Mouse (Mus musculus) forebrain, embryonic 12.5 days (tissue): Measurements from ENCODE around the gene Vps39. TPM values are rescaled to one million over a fixed set of nuclear protein-coding genes. Genes with fewer than 3 reads are reported as not detected.

ENCODE experiments used
- ATAC-seq: fragments of 200-750 bp; cut with Nextera tagmentation; 2 replicates; pipeline ENCODE4 v1.8.0; 2017; ENCODE audit warnings: moderate TSS enrichment; ENCODE audit not compliant: low FRiP score
- H3K27ac ChIP-seq: fragments of 300-500 bp; sonication (generic); 2 replicates; pipeline ENCODE4 v1.5.1; 2016; ENCODE audit warnings: mild to moderate bottlenecking
- H3K27me3 ChIP-seq: fragments of 300-500 bp; sonication (generic); 2 replicates; pipeline ENCODE4 v1.6.1; 2016; ENCODE audit warnings: mild to moderate bottlenecking
- H3K36me3 ChIP-seq: fragments of 300-500 bp; sonication (generic); replicated peaks from 2 replicates; pipeline ENCODE4 v1.6.1; 2016; ENCODE audit warnings: mild to moderate bottlenecking
- H3K4me1 ChIP-seq: fragments of 300-500 bp; sonication (generic); 2 replicates; pipeline ENCODE4 v1.6.1; 2016
- H3K4me2 ChIP-seq: fragments of 300-500 bp; sonication (generic); 2 replicates; pipeline ENCODE4 v1.6.1; 2016; ENCODE audit warnings: mild to moderate bottlenecking, moderate library complexity
- H3K4me3 ChIP-seq: fragments of 300-500 bp; sonication (generic); replicated peaks from 2 replicates; pipeline ENCODE4 v1.5.1; 2016; ENCODE audit warnings: mild to moderate bottlenecking
- H3K9ac ChIP-seq: fragments of 300-500 bp; sonication (generic); 2 replicates; pipeline ENCODE4 v1.6.1; 2016; ENCODE audit warnings: mild to moderate bottlenecking
- H3K9me3 ChIP-seq: fragments of 300-500 bp; sonication (generic); 2 replicates; pipeline ENCODE4 v1.6.1; 2016
- WGBS: fragments of 180-500 bp; shearing (Covaris S2); methylation state at CpG from one replicate; pipeline ENCODE4 v1.1.7; 2016; 5-methylcytosine and 5-hydroxymethylcytosine counted together
- polyA plus RNA-seq: library from polyadenylated mRNA; unstranded; fragments of >200 nt; fragmentation: Nextera tagmentation; extraction: Ambion mirVana; gene quantifications from 2 replicates; pipeline ENCODE4 v1.2.1, GENCODE M21; 2016

The Vps39 gene
- polyA plus RNA-seq, 1 experiment from 2014 or later = 39.6 TPM

DNA sequence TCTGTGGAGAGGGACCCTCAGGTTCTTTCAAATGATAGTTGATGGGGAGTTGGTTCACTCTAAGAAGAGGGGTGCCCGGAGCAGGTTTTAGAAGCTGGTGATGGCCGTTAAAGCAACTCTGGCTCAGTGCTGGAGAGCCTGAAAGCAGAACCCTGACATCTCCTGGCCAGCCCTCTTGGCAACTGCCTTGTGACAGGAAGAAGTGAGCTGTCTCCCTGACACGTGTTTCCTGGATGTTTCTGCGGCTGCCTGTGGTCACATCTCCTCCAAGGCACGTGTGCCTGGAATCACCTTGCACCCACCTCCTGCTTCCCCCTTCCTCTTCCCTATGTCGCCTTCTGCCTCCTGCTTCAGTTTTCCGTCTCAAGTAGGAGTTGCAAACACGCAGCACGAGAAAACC, 4.8 kb downstream of the Vps39 start:
- peaks cover 52% of the 10 kb centered on the region for H3K36me3 ChIP-seq
- 91% methylated on average over 9 of the region's 9 CpGs for WGBS
- ATAC-seq = no peak

DNA sequence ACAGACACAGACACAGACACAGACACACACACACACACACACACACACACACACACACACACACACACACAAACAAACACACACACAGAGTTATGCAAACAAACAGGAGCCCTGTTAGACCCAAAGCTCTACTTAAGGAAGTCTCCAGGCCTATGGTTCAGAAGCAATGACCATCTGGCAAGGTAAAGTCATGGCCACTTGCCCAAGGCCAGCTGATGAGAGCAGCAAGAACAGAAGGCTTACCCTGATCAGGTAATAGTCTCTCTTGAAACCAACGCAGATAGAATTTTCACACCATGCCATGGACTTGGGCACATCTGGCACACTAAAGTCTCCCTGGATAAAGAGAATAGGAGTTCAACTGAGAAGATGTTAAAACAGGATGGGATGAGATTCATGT, 11.2 kb downstream of the Vps39 start:
- Histone ChIP-seq H3K4me2 (no peak overlapping the region), H3K4me1 (no peaks in the 10 kb centered on the region), H3K9me3 (no peaks in the 10 kb centered on the region), H3K36me3 (peaks cover 90% of the 10 kb centered on the region), H3K27me3 (no peaks in the 10 kb centered on the region), H3K4me3 (no peak overlapping the region), H3K27ac (no peak overlapping the region), H3K9ac (no peak overlapping the region)
- no peak for ATAC-seq
- 92% methylated on average over 1 of the region's 1 CpGs for WGBS

More for the DNA sequence above, 4.8 kb downstream of the Vps39 start:
- no peaks in the 10 kb centered on the region for H3K27me3 ChIP-seq
- H3K27ac ChIP-seq = no peak overlapping the region
- no peaks in the 10 kb centered on the region for H3K9me3 ChIP-seq
- no peak overlapping the region for H3K4me3 ChIP-seq
- no peak overlapping the region for H3K4me2 ChIP-seq
- no peak overlapping the region for H3K9ac ChIP-seq
- H3K4me1 ChIP-seq = peaks cover 15% of the 10 kb centered on the region

DNA sequence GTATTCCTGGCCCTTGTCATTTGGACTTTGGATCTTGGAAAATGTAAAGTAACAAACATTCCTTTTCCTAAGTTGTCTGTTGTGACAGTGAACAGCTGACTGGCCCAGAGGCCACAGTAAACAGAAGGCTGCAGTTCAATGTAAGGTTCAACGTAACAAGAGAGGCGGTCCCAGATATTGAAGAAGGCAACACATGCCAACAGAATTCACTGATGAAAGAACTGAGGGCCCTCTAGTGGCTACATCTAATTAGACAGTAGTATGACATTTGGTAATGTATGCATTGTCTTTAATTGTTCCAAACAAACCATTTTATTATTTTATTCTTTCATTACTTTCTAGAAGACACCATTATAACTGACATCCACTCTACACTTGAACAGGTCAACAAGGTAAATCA, 15.1 kb downstream of the Vps39 start:
- ATAC-seq = no peak
- no peak overlapping the region for H3K9ac ChIP-seq
- H3K36me3 ChIP-seq = peaks cover 83% of the 10 kb centered on the region
- no peak overlapping the region for H3K4me3 ChIP-seq
- no peaks in the 10 kb centered on the region for H3K27me3 ChIP-seq
- no peak overlapping the region for H3K4me2 ChIP-seq
- no peak overlapping the region for H3K27ac ChIP-seq
- no peaks in the 10 kb centered on the region for H3K9me3 ChIP-seq
- H3K4me1 ChIP-seq = no peaks in the 10 kb centered on the region
- WGBS = 72% methylated on average over 2 of the region's 2 CpGs

DNA sequence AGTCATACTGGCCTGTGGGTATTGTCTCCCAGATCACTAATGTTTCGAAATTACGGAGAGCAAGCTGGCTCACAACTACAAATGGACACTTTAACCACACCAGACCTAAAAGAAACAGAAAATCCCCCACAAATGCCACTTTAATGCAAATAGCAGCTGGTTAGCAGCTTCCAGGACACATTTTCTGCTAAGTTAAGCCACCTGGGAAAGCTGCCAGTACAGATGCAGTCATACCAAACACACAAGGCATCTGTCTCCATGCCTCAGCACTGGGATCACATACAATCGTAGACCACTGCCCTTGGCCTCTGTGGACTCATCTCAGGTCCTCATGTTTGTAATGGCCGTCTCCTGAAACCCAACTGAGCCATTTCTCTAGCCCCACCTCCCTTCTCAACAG, 21.4 kb downstream of the Vps39 start:
- H3K27ac ChIP-seq = no peak overlapping the region
- peaks cover 80% of the 10 kb centered on the region for H3K36me3 ChIP-seq

DNA sequence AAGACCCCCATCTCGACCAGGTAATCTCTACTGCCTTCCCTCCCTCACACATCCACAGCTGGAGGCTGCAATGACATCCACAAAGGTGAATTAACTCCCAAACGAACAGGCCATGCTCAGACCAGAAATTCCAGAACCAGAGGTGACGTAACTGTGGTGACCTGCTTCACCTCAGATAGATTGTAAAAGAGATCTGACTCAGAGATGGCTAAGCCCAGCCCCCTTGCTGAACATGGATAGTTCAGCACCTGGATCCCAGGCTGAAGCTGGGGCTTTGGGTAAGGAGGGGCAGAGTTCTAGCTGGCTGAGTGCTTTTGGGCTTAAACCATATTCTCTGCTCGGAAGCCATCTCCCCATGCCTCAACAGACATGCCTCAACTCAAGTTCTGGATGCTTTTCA, 37.9 kb downstream of the Vps39 start:
- no peaks in the 10 kb centered on the region for H3K27me3 ChIP-seq
- no peak overlapping the region for H3K4me3 ChIP-seq
- WGBS = 79% methylated on average over 4 of the region's 4 CpGs
- ATAC-seq = no peak
- H3K36me3 ChIP-seq = peaks cover 42% of the 10 kb centered on the region
- H3K4me1 ChIP-seq = no peaks in the 10 kb centered on the region
- no peaks in the 10 kb centered on the region for H3K9me3 ChIP-seq
- H3K27ac ChIP-seq = no peak overlapping the region
- no peak overlapping the region for H3K4me2 ChIP-seq
- no peak overlapping the region for H3K9ac ChIP-seq

More for the DNA sequence above, 21.4 kb downstream of the Vps39 start:
- no peak overlapping the region for H3K4me2 ChIP-seq
- ATAC-seq = no peak
- 94% methylated on average over 4 of the region's 4 CpGs for WGBS
- H3K27me3 ChIP-seq = no peaks in the 10 kb centered on the region
- H3K9me3 ChIP-seq = no peaks in the 10 kb centered on the region
- no peak overlapping the region for H3K4me3 ChIP-seq
- no peaks in the 10 kb centered on the region for H3K4me1 ChIP-seq
- H3K9ac ChIP-seq = no peak overlapping the region

DNA sequence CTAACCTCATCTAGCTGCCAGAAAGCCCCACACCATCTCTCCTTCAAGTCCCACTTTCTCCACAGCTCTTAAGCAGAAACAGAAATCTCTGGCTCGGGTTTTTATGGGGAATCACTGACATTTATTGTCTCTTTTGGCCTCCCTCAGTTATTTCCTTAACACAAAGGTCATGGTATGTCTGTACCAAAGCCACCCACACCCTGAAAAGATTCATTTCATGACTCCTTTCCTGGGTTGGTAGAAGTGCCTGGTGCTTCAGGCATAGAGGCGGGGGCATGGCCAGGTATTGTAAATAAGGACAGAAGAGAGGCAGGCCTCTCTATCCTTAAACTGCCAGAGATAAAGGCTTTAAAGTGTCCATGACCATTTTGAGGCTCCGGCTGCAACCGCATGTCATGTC, 38.5 kb downstream of the Vps39 start:
- Histone ChIP-seq H3K27me3 (no peaks in the 10 kb centered on the region), H3K9ac (no peak overlapping the region), H3K27ac (no peak overlapping the region), H3K4me3 (no peak overlapping the region), H3K4me2 (no peak overlapping the region), H3K4me1 (no peaks in the 10 kb centered on the region), H3K9me3 (no peaks in the 10 kb centered on the region), H3K36me3 (peaks cover 38% of the 10 kb centered on the region)
- WGBS = 89% methylated on average over 4 of the region's 4 CpGs
- no peak for ATAC-seq

DNA sequence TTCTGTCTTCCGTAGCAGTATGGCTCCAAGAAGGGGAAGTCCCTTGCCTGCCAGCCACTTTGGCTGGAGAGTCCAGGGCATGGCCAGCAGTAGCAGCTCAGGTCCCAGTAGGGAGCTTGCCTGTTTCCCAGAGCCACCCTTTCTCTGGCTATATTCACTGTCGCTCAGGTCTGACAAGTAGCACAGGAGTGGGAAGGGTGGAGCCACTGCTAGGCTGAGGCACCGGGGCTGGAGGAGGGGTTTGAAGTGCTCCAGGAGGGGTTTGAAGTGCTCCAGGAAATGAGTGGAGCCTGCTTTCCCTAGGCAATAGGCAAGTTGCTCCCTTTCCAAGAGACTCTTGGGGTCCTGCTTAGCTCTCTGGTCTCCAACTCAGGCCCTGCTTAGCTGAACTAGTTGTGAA, 39.0 kb downstream of the Vps39 start, which contains the start of gene Pla2g4f:
Gene Pla2g4f, minus strand, starts transcription at position 190 of the 400 bp plus-strand sequence.
- H3K36me3 ChIP-seq = peaks cover 33% of the 10 kb centered on the region
- H3K4me2 ChIP-seq = no peak within 1 kb of the TSS
- H3K27me3 ChIP-seq = no peaks in the 10 kb centered on the region
- H3K9me3 ChIP-seq = no peaks in the 10 kb centered on the region
- ATAC-seq = no peak
- H3K9ac ChIP-seq = no peak within 1 kb of the TSS
- H3K27ac ChIP-seq = no peak within 1 kb of the TSS
- no peak within 1 kb of the TSS for H3K4me3 ChIP-seq
- H3K4me1 ChIP-seq = no peaks in the 10 kb centered on the region
- 66% methylated on average over 3 of the region's 3 CpGs for WGBS

DNA sequence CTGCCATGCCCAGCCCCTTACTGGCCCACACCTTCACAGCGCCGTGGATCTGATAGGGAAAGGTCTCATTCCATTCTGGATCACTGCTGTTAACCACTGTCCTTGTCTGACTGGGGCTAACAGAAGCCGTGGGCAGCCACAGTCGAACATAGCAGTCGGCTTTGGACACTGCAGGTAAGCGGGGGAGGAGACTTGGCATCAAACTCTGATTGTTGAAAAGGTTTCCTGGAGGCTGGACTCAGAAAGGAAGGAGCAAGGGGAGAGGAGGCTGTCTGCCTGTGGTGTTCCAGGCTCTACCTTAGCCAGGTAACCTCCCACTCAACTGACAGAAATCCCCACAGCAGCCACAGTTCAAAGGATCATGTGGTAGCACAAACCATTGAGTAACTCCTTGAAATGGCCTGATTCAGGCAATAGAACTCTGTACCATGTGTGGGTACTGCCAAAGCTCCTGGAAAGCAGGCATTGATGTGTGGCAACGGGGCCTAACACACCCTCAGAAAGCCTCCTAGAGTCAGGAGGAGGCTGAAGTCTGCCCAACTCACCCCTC, 40.6 kb downstream of the Vps39 start:
- Histone ChIP-seq H3K27me3 (no peaks in the 10 kb centered on the region), H3K36me3 (peaks cover 17% of the 10 kb centered on the region), H3K4me2 (no peak overlapping the region), H3K4me1 (no peaks in the 10 kb centered on the region), H3K9ac (no peak overlapping the region), H3K9me3 (no peaks in the 10 kb centered on the region), H3K4me3 (no peak overlapping the region), H3K27ac (no peak overlapping the region)
- ATAC-seq = no peak
- 87% methylated on average over 7 of the region's 7 CpGs for WGBS

DNA sequence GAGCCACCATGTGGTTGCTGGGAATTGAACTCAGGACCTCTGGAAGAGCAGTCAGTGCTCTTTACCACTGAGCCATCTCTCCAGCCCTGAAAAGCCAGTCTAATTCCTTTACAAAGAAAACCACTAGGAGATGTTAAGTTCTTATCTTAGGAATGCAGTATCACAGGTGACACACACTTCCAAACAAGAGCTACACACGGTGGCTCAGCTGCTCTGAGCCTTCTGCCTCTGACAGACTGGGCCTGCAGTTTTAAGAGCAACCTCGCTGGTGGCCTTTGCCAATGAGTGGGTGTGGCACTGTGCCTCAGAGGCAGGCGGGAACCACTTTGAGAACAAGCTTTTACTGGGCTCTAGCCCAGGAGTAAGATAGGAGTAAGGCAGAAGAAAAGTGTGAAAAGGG, 48.8 kb downstream of the Vps39 start:
- H3K36me3 ChIP-seq = no peaks in the 10 kb centered on the region
- ATAC-seq = no peak
- 36% methylated on average over 3 of the region's 3 CpGs for WGBS
- no peak overlapping the region for H3K27ac ChIP-seq
- no peak overlapping the region for H3K9ac ChIP-seq
- H3K4me2 ChIP-seq = no peak overlapping the region
- H3K9me3 ChIP-seq = no peaks in the 10 kb centered on the region
- no peaks in the 10 kb centered on the region for H3K4me1 ChIP-seq
- H3K4me3 ChIP-seq = no peak overlapping the region
- H3K27me3 ChIP-seq = no peaks in the 10 kb centered on the region; the same call in 1 of the 2 replicates

DNA sequence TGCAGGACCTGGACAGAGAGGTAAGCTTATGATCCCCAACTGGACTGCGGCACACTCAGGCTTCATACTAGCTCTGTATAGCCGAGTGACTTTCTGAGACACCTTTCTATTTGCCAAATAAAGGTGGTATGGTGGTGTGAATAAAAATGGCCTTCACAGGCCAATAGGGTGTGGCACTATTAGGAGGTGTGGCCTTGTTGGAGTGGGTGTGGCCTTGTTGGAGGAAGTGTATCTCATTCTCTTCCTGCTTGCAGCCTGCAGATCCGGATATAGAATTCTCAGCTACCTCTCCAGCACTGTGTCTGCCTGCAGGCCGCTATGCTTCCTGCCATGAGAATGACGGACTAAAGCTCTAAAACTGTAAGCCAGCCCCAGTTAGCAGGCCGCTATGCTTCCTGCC, 51.9 kb downstream of the Vps39 start:
- H3K27ac ChIP-seq = no peak overlapping the region
- no peaks in the 10 kb centered on the region for H3K9me3 ChIP-seq
- no peak overlapping the region for H3K4me3 ChIP-seq
- H3K9ac ChIP-seq = no peak overlapping the region
- H3K36me3 ChIP-seq = no peaks in the 10 kb centered on the region
- no peak for ATAC-seq
- H3K27me3 ChIP-seq = no peaks in the 10 kb centered on the region; the same call in 1 of the 2 replicates
- 97% methylated on average over 6 of the region's 6 CpGs for WGBS
- no peak overlapping the region for H3K4me2 ChIP-seq
- no peaks in the 10 kb centered on the region for H3K4me1 ChIP-seq

DNA sequence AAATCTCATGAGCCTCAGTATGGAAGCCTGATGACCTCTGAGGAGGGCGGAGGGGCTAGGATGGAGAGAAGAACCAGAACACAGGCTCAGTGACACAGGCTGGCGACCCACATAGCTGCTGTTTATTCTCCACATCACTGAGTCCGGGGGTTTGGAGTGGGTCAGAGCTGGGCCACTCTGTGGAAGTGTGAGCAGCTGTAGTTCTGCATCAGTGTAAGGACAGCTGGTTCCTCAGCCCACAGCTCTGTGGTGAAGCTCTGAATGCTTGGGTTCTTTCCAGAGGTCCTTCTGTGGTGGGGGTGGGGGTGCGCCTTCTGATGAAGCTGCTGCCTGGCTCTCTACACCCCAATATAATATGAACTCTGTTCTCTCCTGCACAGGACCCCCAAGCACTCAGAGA, 53.1 kb downstream of the Vps39 start:
- no peak for ATAC-seq
- H3K36me3 ChIP-seq = no peaks in the 10 kb centered on the region
- no peaks in the 10 kb centered on the region; the same call in 1 of the 2 replicates for H3K27me3 ChIP-seq
- WGBS = 90% methylated on average over 4 of the region's 4 CpGs
- no peak overlapping the region for H3K9ac ChIP-seq
- H3K4me3 ChIP-seq = no peak overlapping the region
- H3K27ac ChIP-seq = no peak overlapping the region
- H3K4me2 ChIP-seq = no peak overlapping the region
- no peaks in the 10 kb centered on the region for H3K4me1 ChIP-seq
- H3K9me3 ChIP-seq = no peaks in the 10 kb centered on the region

DNA sequence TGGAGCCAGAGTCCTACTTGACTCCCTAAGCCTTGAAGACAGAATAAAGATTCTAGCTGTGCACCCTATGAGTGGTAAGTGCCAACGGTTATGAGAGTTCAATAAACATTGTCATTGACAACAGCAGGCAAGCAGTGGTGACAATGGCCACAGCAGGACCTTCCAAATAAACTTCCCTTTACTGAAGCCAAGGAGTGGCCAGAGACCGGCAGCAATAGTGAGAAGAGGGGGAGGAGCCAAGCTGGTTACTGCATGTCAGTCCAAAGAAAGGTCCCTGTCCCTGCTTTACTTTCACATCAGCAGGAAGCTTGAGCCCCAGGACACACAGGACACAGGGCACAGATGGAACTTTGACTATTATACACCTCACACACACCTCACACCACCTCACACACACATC, 56.8 kb downstream of the Vps39 start:
- 6% methylated on average over 2 of the region's 2 CpGs for WGBS
- no peaks in the 10 kb centered on the region; the same call in 1 of the 2 replicates for H3K27me3 ChIP-seq
- no peak for ATAC-seq

DNA sequence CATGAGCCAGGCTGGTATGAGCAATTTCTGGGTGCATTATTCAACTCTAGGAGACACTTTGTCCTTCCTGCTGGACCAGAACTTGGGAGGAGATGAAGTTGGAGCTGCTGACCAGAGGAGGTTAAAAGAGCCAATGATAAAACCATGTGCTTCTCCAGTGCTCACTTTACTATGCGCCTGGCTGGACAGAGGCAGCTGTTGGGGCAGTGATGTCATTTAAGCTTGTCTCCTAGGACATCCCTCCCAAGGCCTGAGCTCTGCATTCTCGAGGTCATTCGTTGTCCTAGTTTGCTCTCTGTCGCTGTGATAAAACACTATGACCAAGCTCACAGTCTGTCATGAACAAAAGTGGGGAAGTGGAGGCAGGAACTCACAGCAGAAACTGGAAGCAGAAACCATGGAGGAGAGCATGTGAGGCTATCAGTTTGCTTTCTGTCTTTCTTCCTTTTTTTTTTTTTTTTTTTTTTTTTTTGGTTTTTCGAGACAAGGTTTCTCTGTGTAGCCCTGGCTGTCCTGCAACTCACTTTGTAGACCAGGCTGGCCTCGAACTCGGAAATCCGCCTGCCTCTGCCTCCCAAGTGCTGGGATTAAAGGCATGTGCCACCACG, 61.4 kb downstream of the Vps39 start:
- H3K4me3 ChIP-seq = no peak overlapping the region
- WGBS = 88% methylated on average over 8 of the region's 9 CpGs
- no peak for ATAC-seq

More for the DNA sequence above, 56.8 kb downstream of the Vps39 start:
- no peaks in the 10 kb centered on the region for H3K36me3 ChIP-seq
- H3K9me3 ChIP-seq = no peaks in the 10 kb centered on the region
- no peak overlapping the region for H3K4me3 ChIP-seq
- no peak overlapping the region for H3K9ac ChIP-seq
- no peaks in the 10 kb centered on the region for H3K4me1 ChIP-seq
- no peak overlapping the region for H3K27ac ChIP-seq
- no peak overlapping the region for H3K4me2 ChIP-seq

More for the DNA sequence above, 61.4 kb downstream of the Vps39 start:
- no peaks in the 10 kb centered on the region for H3K4me1 ChIP-seq
- no peaks in the 10 kb centered on the region for H3K27me3 ChIP-seq
- no peak overlapping the region for H3K4me2 ChIP-seq
- no peaks in the 10 kb centered on the region for H3K9me3 ChIP-seq
- no peak overlapping the region for H3K27ac ChIP-seq
- no peak overlapping the region for H3K9ac ChIP-seq
- no peaks in the 10 kb centered on the region for H3K36me3 ChIP-seq
